Mouse (Mus musculus) G1E (cell line): Measurements from ENCODE around the gene Rnf181. TPM values are rescaled to one million over a fixed set of nuclear protein-coding genes. Genes with fewer than 3 reads are reported as not detected.

Experiments
- ATAC-seq: 2 replicates; pipeline ENCODE4 v1.8.0; 2016; ENCODE audit warnings: mild to moderate bottlenecking; ENCODE audit not compliant: insufficient number of reproducible peaks, poor library complexity, low FRiP score, severe bottlenecking; ENCODE audit errors: extremely low read depth
- DNase-seq: peaks from one replicate; pipeline ENCODE4 v3.0.0; 2012; ENCODE audit warnings: low spot score
- H3K27me3 ChIP-seq: 2 replicates; pipeline ENCODE4 v1.6.1; 2012; ENCODE audit warnings: mild to moderate bottlenecking, low read length, inconsistent platforms; ENCODE audit not compliant: insufficient read depth
- H3K36me3 ChIP-seq: replicated peaks from 2 replicates; pipeline ENCODE3; 2012; ENCODE audit warnings: mild to moderate bottlenecking, inconsistent platforms
- H3K4me1 ChIP-seq: 2 replicates; pipeline ENCODE4 v1.6.1; 2012; ENCODE audit warnings: low read depth, low read length, inconsistent platforms, mixed read lengths; ENCODE audit not compliant: insufficient read depth
- H3K4me3 ChIP-seq: 2 replicates; pipeline ENCODE4 v1.5.1; 2012; ENCODE audit warnings: low read depth, mild to moderate bottlenecking, inconsistent platforms, low read length, moderate library complexity, mixed read lengths
- H3K9me3 ChIP-seq: replicated peaks from 2 replicates; pipeline ENCODE4 v1.6.1; 2012; ENCODE audit warnings: inconsistent platforms
- CTCF ChIP-seq: IDR thresholded peaks from 2 replicates; pipeline ENCODE4 v1.5.1; 2012; ENCODE audit warnings: low read depth, low read length, inconsistent platforms, mixed read lengths
- GATA1 ChIP-seq: IDR thresholded peaks from 2 replicates; pipeline ENCODE4 v1.6.1; 2012; ENCODE audit warnings: borderline replicate concordance, low read length, inconsistent platforms, mixed read lengths
- GATA2 ChIP-seq: IDR thresholded peaks from 2 replicates; pipeline ENCODE4 v1.6.1; 2012; ENCODE audit warnings: low read depth, low read length, inconsistent platforms, borderline replicate concordance
- POLR2AphosphoS5 ChIP-seq: IDR thresholded peaks from 2 replicates; pipeline ENCODE4 v1.6.1; 2012; ENCODE audit warnings: low read depth, low read length, inconsistent platforms; ENCODE audit not compliant: insufficient replicate concordance
- TAL1 ChIP-seq: conservative IDR thresholded peaks from 2 replicates; pipeline ENCODE4 v1.6.1; 2012; ENCODE audit warnings: low read depth, low read length, inconsistent platforms, mixed read lengths
- polyA plus RNA-seq: library from polyadenylated mRNA; stranded (reverse); fragments of >175 nt; gene quantifications from 2 replicates; pipeline ENCODE4 v1.2.3, GENCODE M21; 2012
- total RNA-seq, 2 experiments: library from RNA; stranded (forward) in 1 of 2; stranded (reverse) in 1 of 2; fragments of 200-1000 nt in 1 of 2; fragments of >200 nt in 1 of 2; fragmentation: Nextera tagmentation in 1 of 2; gene quantifications; 2 replicates each; pipeline ENCODE4 v1.2.3; 2014 to 2017

The Rnf181 gene
- total and polyA plus RNA-seq, 3 experiments: 153 to 244 (median 165) TPM

DNA sequence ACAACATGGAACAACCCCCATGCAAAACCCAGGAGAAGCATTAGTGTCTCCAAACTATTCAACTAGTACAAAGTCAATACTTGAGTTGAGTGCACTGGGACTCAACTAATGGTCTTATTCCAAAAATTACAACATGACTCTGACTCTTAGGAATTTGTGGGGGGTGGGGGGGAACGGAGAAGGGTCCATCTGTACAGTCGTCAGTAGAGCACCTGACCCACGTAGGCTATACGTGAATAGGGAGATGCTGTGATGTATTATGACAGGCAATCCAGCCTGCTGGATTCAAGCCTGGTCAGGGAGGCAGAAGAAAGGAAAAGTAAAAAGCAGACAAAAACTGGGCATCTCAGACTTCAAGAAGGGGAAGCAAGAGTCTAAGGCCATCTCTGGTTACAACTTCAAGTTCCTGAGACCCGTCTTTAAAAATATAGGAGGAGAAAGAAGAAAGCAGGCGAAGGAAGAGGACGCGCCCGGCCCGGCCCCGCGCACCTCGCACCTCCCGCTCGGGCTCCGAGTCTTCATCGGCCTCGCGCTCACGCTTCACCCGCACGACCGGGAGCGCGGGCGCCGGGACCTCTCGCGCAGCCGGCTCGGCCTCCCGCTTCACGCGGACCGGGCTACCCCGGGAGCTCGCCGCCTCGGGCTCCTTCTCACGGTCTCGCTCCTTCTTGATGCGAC is 22.2 kb downstream of the Rnf181 start:
- no peak for DNase-seq
- H3K4me1 ChIP-seq: peaks cover 67% of the 10 kb centered on the region
- no peaks in the 10 kb centered on the region for H3K9me3 ChIP-seq
- peaks cover 52% of the 10 kb centered on the region for H3K36me3 ChIP-seq
- H3K4me3 ChIP-seq: peak overlapping the region; percentile 90
- ATAC-seq: no peak
- no peak for TF ChIP-seq GATA2
- no peak for TF ChIP-seq POLR2AphosphoS5
- no peak for TF ChIP-seq GATA1
- no peak for TF ChIP-seq CTCF
- no peak for TF ChIP-seq TAL1
- H3K27me3 ChIP-seq: no peaks in the 10 kb centered on the region

GRCm38 (mm10) chr6:72340481-72340880 is 26.3 kb downstream of the Rnf181 start:
- DNase-seq: no peak
- Histone ChIP-seq H3K27me3 (no peaks in the 10 kb centered on the region), H3K36me3 (peaks cover 78% of the 10 kb centered on the region), H3K4me1 (peaks cover 40% of the 10 kb centered on the region), H3K9me3 (no peaks in the 10 kb centered on the region), H3K4me3 (no peak overlapping the region)
- ATAC-seq: no peak
- TF ChIP-seq POLR2AphosphoS5 (no peak), CTCF (no peak), TAL1 (no peak), GATA2 (no peak), GATA1 (no peak)

- TF ChIP-seq TAL1: no peak
- no peak for TF ChIP-seq CTCF
- TF ChIP-seq GATA1: no peak
- Histone ChIP-seq H3K36me3 (peaks cover 99% of the 10 kb centered on the region), H3K4me3 (no peak overlapping the region), H3K4me1 (peaks cover 15% of the 10 kb centered on the region; the same call in 1 of the 2 replicates), H3K9me3 (no peaks in the 10 kb centered on the region), H3K27me3 (no peaks in the 10 kb centered on the region)
- ATAC-seq (no peak), DNase-seq (no peak)
Measured at GRCm38 (mm10) chr6:72333111-72333510, 33.6 kb downstream of the Rnf181 start.

DNA sequence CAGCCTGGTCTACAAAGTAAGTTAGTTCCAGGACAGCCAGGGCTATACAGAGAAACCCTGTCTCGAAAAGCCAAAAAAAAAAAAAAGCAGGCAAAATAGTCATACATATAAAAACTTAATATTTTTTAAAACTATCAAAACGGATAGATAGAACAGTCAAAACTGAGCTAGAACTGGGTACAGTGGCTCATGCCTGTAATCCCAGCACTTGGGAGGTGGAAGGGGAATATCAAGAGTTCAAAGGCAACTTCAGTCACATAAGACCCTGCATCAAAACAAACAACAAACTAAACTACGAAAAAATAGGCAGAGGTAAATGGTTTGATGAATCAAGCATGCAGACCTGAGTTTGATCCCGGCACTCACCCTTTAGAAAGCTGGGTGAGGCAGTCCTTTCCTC is 36.6 kb downstream of the Rnf181 start:
- DNase-seq: no peak
- Histone ChIP-seq H3K4me3 (no peak overlapping the region), H3K9me3 (no peaks in the 10 kb centered on the region), H3K36me3 (peaks cover 98% of the 10 kb centered on the region), H3K4me1 (peaks cover 10% of the 10 kb centered on the region; the same call in 1 of the 2 replicates), H3K27me3 (no peaks in the 10 kb centered on the region)
- no peak for TF ChIP-seq CTCF
- TF ChIP-seq GATA2: no peak
- TF ChIP-seq POLR2AphosphoS5: no peak
- no peak for TF ChIP-seq GATA1
- no peak for TF ChIP-seq TAL1
- ATAC-seq: no peak

DNA sequence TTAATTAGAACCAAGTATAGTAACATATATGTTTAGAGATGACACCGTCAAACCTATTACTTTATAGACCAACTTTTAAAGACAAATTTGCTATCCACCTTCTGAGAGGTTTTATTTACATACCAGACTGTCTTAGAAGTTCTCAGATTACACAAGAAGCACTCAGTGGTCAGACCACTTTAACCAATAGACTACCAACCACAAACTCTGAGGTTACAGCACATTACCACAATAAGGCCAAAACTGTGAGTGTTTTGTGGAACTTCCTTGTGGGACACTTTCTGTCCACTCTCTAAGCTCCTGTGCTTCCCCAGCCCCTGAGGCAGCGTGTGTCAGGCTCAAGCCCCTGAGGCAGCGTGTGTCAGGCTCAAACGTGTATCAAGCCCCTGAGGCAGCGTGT is 37.7 kb downstream of the Rnf181 start:
- H3K4me3 ChIP-seq: no peak overlapping the region
- no peaks in the 10 kb centered on the region for H3K27me3 ChIP-seq
- no peak for TF ChIP-seq POLR2AphosphoS5
- no peak for TF ChIP-seq GATA1
- TF ChIP-seq CTCF: no peak
- no peak for TF ChIP-seq TAL1
- TF ChIP-seq GATA2: no peak
- peaks cover 15% of the 10 kb centered on the region; the same call in 1 of the 2 replicates for H3K4me1 ChIP-seq
- no peak for ATAC-seq
- no peaks in the 10 kb centered on the region for H3K9me3 ChIP-seq
- no peak for DNase-seq
- H3K36me3 ChIP-seq: peaks cover 98% of the 10 kb centered on the region

- no peak for DNase-seq
- Histone ChIP-seq H3K36me3 (peaks cover 98% of the 10 kb centered on the region), H3K9me3 (no peaks in the 10 kb centered on the region), H3K4me1 (peaks cover 16% of the 10 kb centered on the region; the same call in 1 of the 2 replicates), H3K4me3 (no peak overlapping the region), H3K27me3 (no peaks in the 10 kb centered on the region)
- ATAC-seq: no peak
- TF ChIP-seq GATA1: no peak
- no peak for TF ChIP-seq GATA2
- no peak for TF ChIP-seq TAL1
- TF ChIP-seq POLR2AphosphoS5: no peak
- no peak for TF ChIP-seq CTCF
Measured at GRCm38 (mm10) chr6:72326274-72326673, 40.5 kb downstream of the Rnf181 start.
